14 mouse cellular contexts compared by ENCODE assay signal in the genomic region with DNA sequence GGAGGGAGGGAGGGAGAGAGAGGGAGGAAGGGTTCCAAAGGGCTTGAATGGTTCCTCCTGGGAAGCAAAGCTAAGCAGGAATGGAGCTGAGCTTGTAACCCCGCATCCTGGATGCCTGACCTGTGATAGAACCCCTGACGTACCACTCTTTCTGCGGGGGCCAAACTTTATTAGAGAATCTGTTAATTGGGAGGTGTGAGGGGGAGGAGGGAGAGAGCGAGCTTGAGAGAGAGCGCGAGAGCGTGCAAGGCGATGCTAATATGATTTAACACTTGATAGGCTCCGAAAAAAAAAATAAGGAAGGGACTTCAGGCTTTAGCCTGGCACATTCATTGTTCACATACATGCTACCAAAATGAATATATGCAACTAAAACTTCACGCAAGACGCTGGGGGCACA. TPM values are rescaled to one million over a fixed set of nuclear protein-coding genes. Genes with fewer than 3 reads are reported as not detected.
DNase-seq lines count a peak whose midpoint lies in the region; ATAC-seq and TF ChIP-seq lines count a peak whose summit lies in the region.
"Had no signal": no experiment of that assay in that cellular context is flagged by ENCODE, and none has a peak within 500 bp of the region (broad histone marks: within the 10 kb centered on the region; RNA-seq: fewer than 3 reads in every experiment).

No protein-coding gene starts in this region.

- TF ChIP-seq EP300 in stomach, postnatal 0 days (optimal IDR thresholded peaks at IDR 0.05): no peak

- TF ChIP-seq CTCF in stomach, postnatal 0 days (IDR thresholded peaks at IDR 0.05; ENCODE audit: low read depth): no peak

- 36% methylated on average over 11 of the region's 11 CpGs for WGBS in heart, embryonic 11.5 days (ENCODE audit: insufficient replicate concordance)
- 44% methylated on average over 11 of the region's 11 CpGs for WGBS in embryonic facial prominence, embryonic 14.5 days
- WGBS in hindbrain, embryonic 13.5 days: 15% methylated on average over 11 of the region's 11 CpGs
- 13% methylated on average over 11 of the region's 11 CpGs for WGBS in midbrain, embryonic 15.5 days
- WGBS in stomach, postnatal 0 days: 61% methylated on average over 11 of the region's 11 CpGs

- 0 out of 2 replicates have a peak overlapping the region, but pooled peaks have one; percentile 28 for H3K9ac ChIP-seq in heart, embryonic 11.5 days (ENCODE audit: low read depth, low read length)
- no peak overlapping the region for H3K9ac ChIP-seq in embryonic facial prominence, embryonic 14.5 days (ENCODE audit: low read depth, low read length)
- peak overlapping the region; percentile 19; the same call in 1 of the 2 replicates for H3K9ac ChIP-seq in hindbrain, embryonic 13.5 days
- H3K9ac ChIP-seq in midbrain, embryonic 15.5 days: no peak overlapping the region
- no peak overlapping the region for H3K9ac ChIP-seq in stomach, postnatal 0 days (ENCODE audit: low read length)
- H3K9ac ChIP-seq: stomach, embryonic 15.5 days had no signal

- ATAC-seq in heart, embryonic 11.5 days (replicated peaks; ENCODE audit: insufficient number of reproducible peaks, low FRiP score, low TSS enrichment): no peak
- ATAC-seq in embryonic facial prominence, embryonic 14.5 days (ENCODE audit: low read depth): no peak
- ATAC-seq in hindbrain, embryonic 13.5 days (ENCODE audit: low FRiP score): no peak
- ATAC-seq in midbrain, embryonic 15.5 days (replicated peaks): no peak
- ATAC-seq in stomach, postnatal 0 days (ENCODE audit: low FRiP score, low TSS enrichment): no peak
- ATAC-seq: Patski had no signal

- no peaks in the 10 kb centered on the region for H3K9me3 ChIP-seq in heart, embryonic 11.5 days (replicated peaks; ENCODE audit: control insufficient read depth, low read length)
- H3K9me3 ChIP-seq in embryonic facial prominence, embryonic 14.5 days (ENCODE audit: control insufficient read depth, low read length): no peaks in the 10 kb centered on the region
- H3K9me3 ChIP-seq in hindbrain, embryonic 13.5 days: no peaks in the 10 kb centered on the region
- no peaks in the 10 kb centered on the region for H3K9me3 ChIP-seq in midbrain, embryonic 15.5 days
- H3K9me3 ChIP-seq in stomach, postnatal 0 days (ENCODE audit: control insufficient read depth, low read length): no peaks in the 10 kb centered on the region
- H3K9me3 ChIP-seq: stomach, embryonic 15.5 days had no signal

- H3K27me3 ChIP-seq in heart, embryonic 11.5 days (ENCODE audit: control insufficient read depth, insufficient read depth, low read length): no peaks in the 10 kb centered on the region
- H3K27me3 ChIP-seq in embryonic facial prominence, embryonic 14.5 days (replicated peaks; ENCODE audit: control insufficient read depth, insufficient read depth, low read length): no peaks in the 10 kb centered on the region
- H3K27me3 ChIP-seq in hindbrain, embryonic 13.5 days: no peaks in the 10 kb centered on the region
- no peaks in the 10 kb centered on the region for H3K27me3 ChIP-seq in midbrain, embryonic 15.5 days (replicated peaks)
- no peaks in the 10 kb centered on the region for H3K27me3 ChIP-seq in stomach, postnatal 0 days (ENCODE audit: control insufficient read depth, insufficient read depth, low read length)
- H3K27me3 ChIP-seq: stomach, embryonic 15.5 days had no signal

- H3K4me1 ChIP-seq in heart, embryonic 11.5 days (ENCODE audit: control insufficient read depth, insufficient read depth, low read length): no peaks in the 10 kb centered on the region
- H3K4me1 ChIP-seq in embryonic facial prominence, embryonic 14.5 days (ENCODE audit: control insufficient read depth, insufficient read depth, low read length): peaks cover 6% of the 10 kb centered on the region; the same call in 1 of the 2 replicates
- H3K4me1 ChIP-seq in hindbrain, embryonic 13.5 days (replicated peaks): peaks cover 19% of the 10 kb centered on the region
- peaks cover 11% of the 10 kb centered on the region for H3K4me1 ChIP-seq in midbrain, embryonic 15.5 days
- H3K4me1 ChIP-seq in stomach, postnatal 0 days (replicated peaks; ENCODE audit: control insufficient read depth, insufficient read depth): no peaks in the 10 kb centered on the region

- no peak overlapping the region; the same call in 1 of the 2 replicates for H3K4me2 ChIP-seq in heart, embryonic 11.5 days
- peak overlapping the region; percentile 1; the same call in 1 of the 2 replicates for H3K4me2 ChIP-seq in embryonic facial prominence, embryonic 14.5 days (ENCODE audit: low read depth, low read length)
- H3K4me2 ChIP-seq in hindbrain, embryonic 13.5 days: peak overlapping the region; percentile 36
- H3K4me2 ChIP-seq in midbrain, embryonic 15.5 days: peak overlapping the region; percentile 23
- H3K4me2 ChIP-seq in stomach, postnatal 0 days (replicated peaks; ENCODE audit: low read depth): no peak overlapping the region
- H3K4me2 ChIP-seq: stomach, embryonic 15.5 days had no signal

- no peak overlapping the region for H3K4me3 ChIP-seq in heart, embryonic 11.5 days (ENCODE audit: low read depth, low read length)
- H3K4me3 ChIP-seq in embryonic facial prominence, embryonic 14.5 days (ENCODE audit: low read depth, low read length): no peak overlapping the region
- H3K4me3 ChIP-seq in hindbrain, embryonic 13.5 days: no peak overlapping the region
- no peak overlapping the region for H3K4me3 ChIP-seq in midbrain, embryonic 15.5 days
- no peak overlapping the region for H3K4me3 ChIP-seq in stomach, postnatal 0 days (ENCODE audit: low read depth, low read length)
- H3K4me3 ChIP-seq: stomach, embryonic 15.5 days had no signal

- H3K27ac ChIP-seq in heart, embryonic 11.5 days (ENCODE audit: low read depth, low read length): no peak overlapping the region
- no peak overlapping the region for H3K27ac ChIP-seq in embryonic facial prominence, embryonic 14.5 days (replicated peaks; ENCODE audit: low read depth, low read length)
- H3K27ac ChIP-seq in hindbrain, embryonic 13.5 days: peak overlapping the region; percentile 18; the same call in 1 of the 2 replicates
- H3K27ac ChIP-seq in midbrain, embryonic 15.5 days: no peak overlapping the region
- no peak overlapping the region for H3K27ac ChIP-seq in stomach, postnatal 0 days (replicated peaks)
- H3K27ac ChIP-seq: stomach, embryonic 15.5 days had no signal

- no peak for DNase-seq in heart, adult 11 months
- DNase-seq in embryonic facial prominence, embryonic 14.5 days (ENCODE audit: low spot score): no peak
- no peak for DNase-seq in stomach, postnatal 0 days (ENCODE audit: low spot score)
- no peak for DNase-seq in urinary bladder, postnatal 14 days (ENCODE audit: low spot score)
- no peak for DNase-seq in cerebellum, postnatal 25 days
- DNase-seq: cerebellum, adult 18-20 months; left cerebral cortex, postnatal 4 days; lung, postnatal 4 days; thymus, postnatal 36 days had no signal

- no peaks in the 10 kb centered on the region for H3K36me3 ChIP-seq in heart, embryonic 11.5 days (ENCODE audit: control insufficient read depth, insufficient read depth, low read length)
- H3K36me3 ChIP-seq in embryonic facial prominence, embryonic 14.5 days (ENCODE audit: control insufficient read depth, insufficient read depth, low read length): no peaks in the 10 kb centered on the region
- no peaks in the 10 kb centered on the region for H3K36me3 ChIP-seq in hindbrain, embryonic 13.5 days
- H3K36me3 ChIP-seq in midbrain, embryonic 15.5 days (replicated peaks): no peaks in the 10 kb centered on the region
- H3K36me3 ChIP-seq in stomach, postnatal 0 days (ENCODE audit: control insufficient read depth, insufficient read depth, low read length): no peaks in the 10 kb centered on the region
- H3K36me3 ChIP-seq: stomach, embryonic 15.5 days had no signal

RNA-seq across cellular contexts. Expression of a gene that starts 3.6 kb away (rescaled TPM):
- polyA plus RNA-seq in heart, embryonic 11.5 days (2014; fragmentation: Nextera tagmentation; extraction: Ambion mirVana): 33.1 and 36.6 TPM in 2 replicates
- 36.0 and 36.6 TPM in 2 replicates for polyA plus RNA-seq in embryonic facial prominence, embryonic 14.5 days (2014; fragmentation: Nextera tagmentation; extraction: Ambion mirVana)
- 39.7 and 54.5 TPM in 2 replicates for polyA plus RNA-seq in hindbrain, embryonic 13.5 days (2015; fragmentation: Nextera tagmentation; extraction: Ambion mirVana)
- 49.6 and 53.3 TPM in 2 replicates for polyA plus RNA-seq in midbrain, embryonic 15.5 days (2015; fragmentation: Nextera tagmentation; extraction: Ambion mirVana)
- polyA plus RNA-seq in stomach, postnatal 0 days (2015; fragmentation: Nextera tagmentation; extraction: Ambion mirVana): 28.6 and 31.3 TPM in 2 replicates

Comparison
In these comparisons a context has a peak if more than half of its experiments do, and no peak if none do; other contexts are left out.
1. H3K4me2 ChIP-seq: peak in embryonic facial prominence, embryonic 14.5 days (single experiment), hindbrain, embryonic 13.5 days (single experiment) and midbrain, embryonic 15.5 days (single experiment); none in heart, embryonic 11.5 days (single experiment) and stomach, postnatal 0 days (single experiment).
2. H3K9ac ChIP-seq: peak in heart, embryonic 11.5 days (single experiment) and hindbrain, embryonic 13.5 days (single experiment); none in embryonic facial prominence, embryonic 14.5 days (single experiment), midbrain, embryonic 15.5 days (single experiment) and stomach, postnatal 0 days (single experiment).